Mouse (Mus musculus): ENCODE data around the gene Stxbp1. TPM values are rescaled to one million over a fixed set of nuclear protein-coding genes. Genes with fewer than 3 reads are reported as not detected.
A peak's percentile ranks its signal among the peaks of the same experiment; 100 is the strongest.

The Stxbp1 gene
- polyA plus RNA-seq, 1 experiment = 3.2 TPM

GRCm38 (mm10) chr2:32867354-32867753 lies 20.3 kb upstream of the Stxbp1 start:
- TF ChIP-seq POLR2A (IDR thresholded peaks at IDR 0.05; ENCODE audit: borderline replicate concordance, control insufficient read depth, low read depth, low read length) = no peak
- H3K4me1 ChIP-seq (ENCODE audit: control insufficient read depth, insufficient read depth, low read length) = peaks cover 5% of the 10 kb centered on the region; the same call in 1 of the 2 replicates
- whole genome bisulfite sequencing = 3% methylated on average over 4 of the region's 4 CpGs
- no peak overlapping the region for H3K4me3 ChIP-seq (replicated peaks; ENCODE audit: control insufficient read depth, low read depth, low read length)
- peak overlapping the region; percentile 36; the same call in 1 of the 2 replicates for H3K27ac ChIP-seq (ENCODE audit: control insufficient read depth, insufficient read depth, low read depth, low read length, poor library complexity)

GRCm38 (mm10) chr2:32864755-32865154 lies 17.7 kb upstream of the Stxbp1 start:
- H3K4me3 ChIP-seq (replicated peaks; ENCODE audit: control insufficient read depth, low read depth, low read length) = no peak overlapping the region
- 65% methylated on average over 2 of the region's 2 CpGs for WGBS
- no peak overlapping the region for H3K27ac ChIP-seq (ENCODE audit: control insufficient read depth, insufficient read depth, low read depth, low read length, poor library complexity)
- TF ChIP-seq POLR2A (IDR thresholded peaks at IDR 0.05; ENCODE audit: borderline replicate concordance, control insufficient read depth, low read depth, low read length) (no peak), CTCF (IDR thresholded peaks at IDR 0.05; ENCODE audit: control insufficient read depth, insufficient read depth, low read length) (0 out of 2 replicates have a peak, but pooled peaks have one; percentile 4)
- peaks cover 2% of the 10 kb centered on the region; the same call in 1 of the 2 replicates for H3K4me1 ChIP-seq (ENCODE audit: control insufficient read depth, insufficient read depth, low read length)

- Histone ChIP-seq H3K27ac (ENCODE audit: control insufficient read depth, insufficient read depth, low read depth, low read length, poor library complexity) (no peak overlapping the region), H3K4me1 (ENCODE audit: control insufficient read depth, insufficient read depth, low read length) (peaks cover 2% of the 10 kb centered on the region; the same call in 1 of the 2 replicates), H3K4me3 (replicated peaks; ENCODE audit: control insufficient read depth, low read depth, low read length) (no peak overlapping the region)
- TF ChIP-seq CTCF (IDR thresholded peaks at IDR 0.05; ENCODE audit: control insufficient read depth, insufficient read depth, low read length) (no peak), POLR2A (IDR thresholded peaks at IDR 0.05; ENCODE audit: borderline replicate concordance, control insufficient read depth, low read depth, low read length) (no peak)
- 67% methylated on average over 3 of the region's 3 CpGs for WGBS
Observed at GRCm38 (mm10) chr2:32863317-32863716, 16.3 kb upstream of the Stxbp1 start.

- 84% methylated on average over 8 of the region's 8 CpGs for WGBS
- H3K4me1 ChIP-seq (ENCODE audit: control insufficient read depth, insufficient read depth, low read length) = no peaks in the 10 kb centered on the region
- H3K4me3 ChIP-seq (replicated peaks; ENCODE audit: control insufficient read depth, low read depth, low read length) = no peak overlapping the region
- TF ChIP-seq CTCF (IDR thresholded peaks at IDR 0.05; ENCODE audit: control insufficient read depth, insufficient read depth, low read length) = no peak
- no peak for TF ChIP-seq POLR2A (IDR thresholded peaks at IDR 0.05; ENCODE audit: borderline replicate concordance, control insufficient read depth, low read depth, low read length)
- H3K27ac ChIP-seq (ENCODE audit: control insufficient read depth, insufficient read depth, low read depth, low read length, poor library complexity) = no peak overlapping the region
Observed at GRCm38 (mm10) chr2:32860799-32861198, 13.8 kb upstream of the Stxbp1 start.

- TF ChIP-seq POLR2A (IDR thresholded peaks at IDR 0.05; ENCODE audit: borderline replicate concordance, control insufficient read depth, low read depth, low read length) (no peak), CTCF (IDR thresholded peaks at IDR 0.05; ENCODE audit: control insufficient read depth, insufficient read depth, low read length) (no peak)
- Histone ChIP-seq H3K4me3 (replicated peaks; ENCODE audit: control insufficient read depth, low read depth, low read length) (no peak overlapping the region), H3K27ac (ENCODE audit: control insufficient read depth, insufficient read depth, low read depth, low read length, poor library complexity) (no peak overlapping the region), H3K4me1 (ENCODE audit: control insufficient read depth, insufficient read depth, low read length) (no peaks in the 10 kb centered on the region)
- WGBS = 74% methylated on average over 5 of the region's 5 CpGs
Observed at GRCm38 (mm10) chr2:32859622-32860012, 12.6 kb upstream of the Stxbp1 start.

- TF ChIP-seq CTCF (IDR thresholded peaks at IDR 0.05; ENCODE audit: control insufficient read depth, insufficient read depth, low read length) = peak; percentile 93
- no peak for TF ChIP-seq POLR2A (IDR thresholded peaks at IDR 0.05; ENCODE audit: borderline replicate concordance, control insufficient read depth, low read depth, low read length)
- Histone ChIP-seq H3K4me3 (replicated peaks; ENCODE audit: control insufficient read depth, low read depth, low read length) (no peak overlapping the region), H3K4me1 (ENCODE audit: control insufficient read depth, insufficient read depth, low read length) (no peaks in the 10 kb centered on the region), H3K27ac (ENCODE audit: control insufficient read depth, insufficient read depth, low read depth, low read length, poor library complexity) (no peak overlapping the region)
- WGBS = 43% methylated on average over 10 of the region's 10 CpGs
Observed at GRCm38 (mm10) chr2:32859010-32859621, 12.1 kb upstream of the Stxbp1 start.

- Histone ChIP-seq H3K27ac (ENCODE audit: control insufficient read depth, insufficient read depth, low read depth, low read length, poor library complexity) (no peak overlapping the region), H3K4me1 (ENCODE audit: control insufficient read depth, insufficient read depth, low read length) (no peaks in the 10 kb centered on the region), H3K4me3 (replicated peaks; ENCODE audit: control insufficient read depth, low read depth, low read length) (no peak overlapping the region)
- TF ChIP-seq CTCF (IDR thresholded peaks at IDR 0.05; ENCODE audit: control insufficient read depth, insufficient read depth, low read length) (peak; percentile 92), POLR2A (IDR thresholded peaks at IDR 0.05; ENCODE audit: borderline replicate concordance, control insufficient read depth, low read depth, low read length) (no peak)
- under 1% methylated on average over 7 of the region's 7 CpGs for WGBS
Observed at GRCm38 (mm10) chr2:32857584-32857983, 10.5 kb upstream of the Stxbp1 start.

- Histone ChIP-seq H3K27ac (ENCODE audit: control insufficient read depth, insufficient read depth, low read depth, low read length, poor library complexity) (no peak overlapping the region), H3K4me3 (replicated peaks; ENCODE audit: control insufficient read depth, low read depth, low read length) (no peak overlapping the region), H3K4me1 (ENCODE audit: control insufficient read depth, insufficient read depth, low read length) (no peaks in the 10 kb centered on the region)
- TF ChIP-seq CTCF (IDR thresholded peaks at IDR 0.05; ENCODE audit: control insufficient read depth, insufficient read depth, low read length) (no peak), POLR2A (IDR thresholded peaks at IDR 0.05; ENCODE audit: borderline replicate concordance, control insufficient read depth, low read depth, low read length) (no peak)
- 68% methylated on average over 5 of the region's 5 CpGs for WGBS
Observed at GRCm38 (mm10) chr2:32855790-32856465, 8.9 kb upstream of the Stxbp1 start.
